Mouse (Mus musculus) liver, adult 2 months (tissue): ENCODE data around the gene Itga7. TPM values are rescaled to one million over a fixed set of nuclear protein-coding genes. Genes with fewer than 3 reads are reported as not detected.
A peak's percentile ranks its signal among the peaks of the same experiment; 100 is the strongest.
"Not testable (repeated sequence)": the region's sequence is repeated elsewhere in the genome, so short reads cannot be mapped to it uniquely, and the experiment has no call there.

Experiments used
- DNase-seq: peaks from one replicate; pipeline ENCODE4 v3.0.0-alpha.2; 2011; ENCODE audit warnings: low read depth, low spot score; ENCODE audit errors: extremely low read depth
- H3K27ac ChIP-seq: fragments of 200-500 bp; replicated peaks from 2 replicates; pipeline ENCODE4 v1.5.1; 2012; ENCODE audit warnings: low read depth, mild to moderate bottlenecking, control low read depth, inconsistent platforms, low read length; ENCODE audit not compliant: insufficient read depth
- H3K27me3 ChIP-seq: fragments of 200-500 bp; 2 replicates; pipeline ENCODE4 v1.6.1; 2012; ENCODE audit warnings: mild to moderate bottlenecking, moderate library complexity, low read length, inconsistent platforms; ENCODE audit not compliant: control insufficient read depth, insufficient read depth
- H3K36me3 ChIP-seq: fragments of 200-500 bp; 2 replicates; pipeline ENCODE4 v1.6.1; 2012; ENCODE audit warnings: low read length, inconsistent platforms; ENCODE audit not compliant: control insufficient read depth, insufficient read depth
- H3K4me1 ChIP-seq: fragments of 200-500 bp; 2 replicates; pipeline ENCODE4 v1.6.1; 2011; ENCODE audit warnings: low read length; ENCODE audit not compliant: control insufficient read depth, insufficient read depth
- H3K4me3 ChIP-seq: fragments of 200-500 bp; 2 replicates; pipeline ENCODE4 v1.5.1; 2011; ENCODE audit warnings: low read depth, mild to moderate bottlenecking, control low read depth, low read length, moderate library complexity; ENCODE audit not compliant: insufficient read depth
- H3K79me2 ChIP-seq: fragments of 200-500 bp; 2 replicates; pipeline ENCODE4 v1.6.1; 2012; ENCODE audit warnings: inconsistent platforms, mild to moderate bottlenecking, low read length, moderate library complexity; ENCODE audit not compliant: control insufficient read depth, insufficient read depth
- H3K9ac ChIP-seq: fragments of 200-500 bp; 2 replicates; pipeline ENCODE4 v1.6.1; 2012; ENCODE audit warnings: low read depth, mild to moderate bottlenecking, control low read depth, inconsistent platforms, low read length
- CTCF ChIP-seq: fragments of 200-500 bp; IDR thresholded peaks from 2 replicates; pipeline ENCODE4 v1.5.1; 2011; ENCODE audit warnings: low read depth, low read length, control low read depth
- POLR2A ChIP-seq: fragments of 200-500 bp; IDR thresholded peaks from 2 replicates; pipeline ENCODE4 v1.6.1; 2011; ENCODE audit warnings: low read length, control low read depth; ENCODE audit not compliant: insufficient read depth; ENCODE audit errors: extremely low read depth
- WGBS: fragments of 180-500 bp; shearing (Covaris S2); methylation state at CpG from one replicate; pipeline ENCODE4 v1.1.7; 2018; 5-methylcytosine and 5-hydroxymethylcytosine counted together
- polyA plus RNA-seq: library from polyadenylated mRNA; depleted of rRNA; stranded (reverse); fragments of >200 nt; gene quantifications from 2 replicates; pipeline ENCODE4 v1.2.3, GENCODE M21; 2012
- total RNA-seq: library from RNA; depleted of rRNA; stranded (reverse); fragments of >200 nt; gene quantifications from 2 replicates; pipeline ENCODE4 v1.2.3, GENCODE M21; 2014

Gene Itga7
- total and polyA plus RNA-seq, 2 experiments: 4.9 to 9.5 TPM

DNA sequence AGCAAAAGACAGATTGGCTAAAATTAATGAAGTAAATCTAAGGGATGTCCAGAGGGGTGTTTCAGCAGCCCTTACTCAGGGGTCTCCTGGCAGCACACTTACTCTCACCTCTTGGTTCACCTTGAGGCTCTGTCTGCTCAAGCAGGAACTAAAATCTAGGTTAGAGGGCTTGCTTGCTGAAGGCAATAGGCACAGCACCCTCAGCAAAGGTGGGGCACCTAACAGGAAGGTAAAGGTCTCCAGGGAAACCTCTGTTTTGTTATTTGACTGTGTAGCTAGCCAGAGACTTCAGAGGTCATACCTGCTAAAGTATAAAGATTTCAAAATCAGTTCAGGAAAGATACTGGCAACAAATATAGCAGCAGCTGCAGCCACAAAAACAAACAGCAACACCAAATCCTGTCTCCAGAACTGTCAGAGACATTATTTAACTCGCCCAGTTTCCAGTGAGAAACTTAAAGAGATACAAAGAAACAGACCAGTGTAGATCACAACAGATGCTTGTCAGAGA lies 37.2 kb downstream of the Itga7 start:
- H3K4me1 ChIP-seq: peaks cover 24% of the 10 kb centered on the region
- H3K27me3 ChIP-seq: no peaks in the 10 kb centered on the region
- DNase-seq: peak; percentile 98
- H3K9ac ChIP-seq: peak overlapping the region; percentile 16; the same call in 1 of the 2 replicates
- H3K4me3 ChIP-seq: peak overlapping the region; percentile 74
- H3K79me2 ChIP-seq: no peaks in the 10 kb centered on the region; the same call in 1 of the 2 replicates
- TF ChIP-seq CTCF (no peak), POLR2A (no peak)
- WGBS: 10% methylated on average over 1 of the region's 1 CpGs
- peaks cover under 1% of the 10 kb centered on the region; the same call in 1 of the 2 replicates for H3K36me3 ChIP-seq
- H3K27ac ChIP-seq: peak overlapping the region; percentile 95

DNA sequence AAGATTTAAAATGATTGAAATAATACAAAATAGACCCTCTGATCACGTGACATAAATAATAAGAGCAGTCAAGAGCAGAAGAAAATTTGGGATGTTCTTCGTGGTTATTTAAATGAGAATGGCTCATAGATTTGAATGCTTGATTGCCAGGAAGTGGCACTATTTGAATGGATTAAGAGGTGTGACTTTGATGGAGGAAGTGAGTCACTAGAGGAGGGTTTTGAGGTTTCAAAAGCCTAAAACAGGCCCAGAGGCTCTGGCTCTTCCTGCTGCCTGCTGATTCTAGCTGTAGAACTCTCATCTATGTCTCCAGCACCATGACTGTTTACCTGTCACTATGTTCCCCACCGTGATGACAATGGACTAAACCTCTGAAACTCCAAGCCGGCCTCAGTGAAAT lies 39.2 kb downstream of the Itga7 start:
- Histone ChIP-seq H3K4me1 (peaks cover 27% of the 10 kb centered on the region), H3K27ac (peak overlapping the region; percentile 53), H3K79me2 (peaks cover 2% of the 10 kb centered on the region; the same call in 1 of the 2 replicates), H3K4me3 (peak overlapping the region; percentile 65), H3K9ac (peak overlapping the region; percentile 68), H3K27me3 (no peaks in the 10 kb centered on the region), H3K36me3 (peaks cover 12% of the 10 kb centered on the region)
- peak; percentile 64 for DNase-seq
- WGBS: 63% methylated on average over 4 of the region's 4 CpGs
- TF ChIP-seq CTCF (no peak), POLR2A (no peak)

DNA sequence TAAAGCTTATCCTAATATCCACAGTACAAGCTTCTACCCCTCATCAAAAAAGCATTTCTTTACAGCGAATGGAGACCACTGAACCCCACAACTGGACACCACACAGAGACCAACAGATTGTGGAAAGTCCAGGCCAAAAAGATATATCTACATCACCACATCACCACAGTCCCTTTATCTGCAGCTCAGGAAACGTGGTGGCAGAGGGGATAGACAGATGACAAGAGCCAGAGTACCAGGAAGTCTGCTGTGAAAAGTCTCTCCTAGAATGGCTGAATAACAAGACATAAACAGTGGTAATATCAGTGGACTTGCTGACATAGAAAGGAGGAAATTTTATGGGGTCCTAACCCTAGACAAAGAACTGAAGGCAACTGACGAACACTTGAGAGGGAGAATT lies 42.8 kb downstream of the Itga7 start:
- H3K36me3 ChIP-seq: peaks cover 15% of the 10 kb centered on the region
- H3K27ac ChIP-seq: 0 out of 2 replicates have a peak overlapping the region, but pooled peaks have one; percentile 8
- no peak overlapping the region for H3K9ac ChIP-seq
- no peaks in the 10 kb centered on the region for H3K27me3 ChIP-seq
- DNase-seq: no peak
- peaks cover 2% of the 10 kb centered on the region; the same call in 1 of the 2 replicates for H3K79me2 ChIP-seq
- no peak overlapping the region for H3K4me3 ChIP-seq
- H3K4me1 ChIP-seq: peaks cover 31% of the 10 kb centered on the region
- TF ChIP-seq POLR2A: no peak
- TF ChIP-seq CTCF: no peak
- WGBS: 67% methylated on average over 3 of the region's 3 CpGs

DNA sequence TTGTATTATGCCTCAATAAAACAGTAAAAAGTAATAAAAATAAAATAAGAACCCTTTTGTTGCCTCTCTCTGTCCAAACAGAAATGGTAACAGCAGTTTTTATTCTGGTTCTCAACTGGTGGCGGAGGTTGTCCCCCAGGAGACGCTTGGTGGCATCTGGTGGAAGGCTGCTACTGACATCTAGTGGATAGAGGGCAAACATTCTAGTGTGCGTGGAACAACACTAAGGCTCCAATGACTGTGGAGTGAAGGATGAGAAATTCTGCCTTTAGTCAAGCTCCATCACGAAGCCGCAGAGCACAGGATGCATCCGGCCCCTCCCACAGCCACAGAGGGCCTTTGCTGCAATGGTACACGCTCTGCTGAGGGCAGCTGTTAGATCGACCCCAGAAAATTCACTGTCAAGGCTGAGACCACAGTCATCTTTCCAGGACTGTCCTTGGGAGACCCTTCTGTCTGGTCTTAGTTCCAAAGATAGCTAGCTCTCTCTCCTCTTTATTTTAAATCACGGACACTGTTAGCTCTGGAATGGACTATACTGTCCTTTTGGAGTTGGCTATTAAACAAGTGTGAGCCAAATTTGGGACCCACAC lies 44.0 kb downstream of the Itga7 start:
- no peak overlapping the region for H3K27ac ChIP-seq
- 30% methylated on average over 9 of the region's 9 CpGs for WGBS
- peaks cover 15% of the 10 kb centered on the region for H3K36me3 ChIP-seq
- no peak overlapping the region for H3K4me3 ChIP-seq
- DNase-seq: peak; percentile 57
- no peaks in the 10 kb centered on the region for H3K27me3 ChIP-seq
- TF ChIP-seq POLR2A: no peak
- TF ChIP-seq CTCF: peak; percentile 78
- H3K9ac ChIP-seq: no peak overlapping the region
- H3K4me1 ChIP-seq: peaks cover 31% of the 10 kb centered on the region
- H3K79me2 ChIP-seq: peaks cover 2% of the 10 kb centered on the region; the same call in 1 of the 2 replicates

DNA sequence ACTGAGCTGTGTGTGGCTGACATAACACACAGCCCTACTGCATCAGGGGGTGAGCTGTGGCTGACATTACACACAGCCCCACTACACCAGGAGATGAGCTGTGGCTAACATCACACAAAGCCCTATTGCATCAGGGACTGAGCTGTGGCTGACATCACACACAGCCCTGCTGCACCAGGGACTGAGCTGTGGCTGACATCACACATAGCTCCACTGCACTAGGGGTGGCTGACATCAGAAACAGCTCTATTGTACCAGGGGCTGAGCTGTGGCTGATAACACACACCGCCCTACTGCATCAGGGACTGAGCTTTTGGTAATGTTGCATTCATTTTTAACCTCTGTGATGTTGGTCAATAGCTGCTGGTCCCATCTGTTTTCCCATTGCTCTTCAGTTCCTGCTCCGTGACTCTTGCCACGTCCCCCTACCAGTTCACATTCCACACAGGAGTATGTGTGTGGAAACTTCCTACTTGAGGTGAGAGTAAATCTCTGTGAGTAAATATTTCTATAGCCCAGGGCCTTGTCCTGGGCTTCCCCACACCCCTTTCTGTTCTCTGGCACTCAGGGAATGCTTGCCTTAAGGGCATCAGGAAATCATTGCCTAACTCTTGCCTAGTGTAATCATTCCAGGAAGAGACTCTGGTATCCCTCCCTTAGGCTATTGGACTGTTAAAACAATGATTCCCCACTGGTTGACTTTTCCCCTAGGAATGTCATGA lies 47.2 kb downstream of the Itga7 start:
- peaks cover 20% of the 10 kb centered on the region for H3K36me3 ChIP-seq
- H3K27me3 ChIP-seq: no peaks in the 10 kb centered on the region
- H3K27ac ChIP-seq: no peak overlapping the region
- no peak overlapping the region for H3K4me3 ChIP-seq
- TF ChIP-seq CTCF (no peak), POLR2A (no peak)
- no peak overlapping the region for H3K9ac ChIP-seq
- DNase-seq: peak; percentile 53
- peaks cover 2% of the 10 kb centered on the region; the same call in 1 of the 2 replicates for H3K79me2 ChIP-seq
- peaks cover 26% of the 10 kb centered on the region for H3K4me1 ChIP-seq
- WGBS: 56% methylated on average over 3 of the region's 3 CpGs

DNA sequence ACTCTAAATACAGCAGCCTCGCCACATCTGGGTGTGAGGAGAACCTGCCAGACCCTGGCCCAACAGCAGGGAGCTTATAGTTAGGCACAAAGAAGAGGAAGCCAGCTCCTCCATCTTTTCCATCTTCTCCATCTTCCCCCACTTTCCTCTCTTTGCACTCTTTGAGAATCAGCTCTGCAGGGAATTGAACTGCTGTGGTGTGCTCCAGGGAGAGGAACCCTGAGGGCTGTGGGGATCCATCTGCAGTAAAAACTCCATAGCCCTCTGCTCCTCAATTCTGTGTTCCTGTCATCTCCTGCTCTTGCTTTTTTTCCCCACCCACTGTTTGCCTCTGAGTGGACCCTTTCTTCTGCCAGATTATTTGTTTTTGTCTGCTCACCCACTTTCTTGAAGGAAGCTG lies 55.5 kb downstream of the Itga7 start, which contains the start of gene Olfr9:
Gene Olfr9 (plus strand): TSS at position 301 of the 400 bp plus-strand sequence.
- DNase-seq, H3K4me3 ChIP-seq, H3K9ac ChIP-seq, H3K4me1 ChIP-seq, H3K36me3 ChIP-seq, H3K27ac ChIP-seq, H3K27me3 ChIP-seq, H3K79me2 ChIP-seq: not testable (repeated sequence)
- 86% methylated on average over 1 of the region's 1 CpGs for WGBS

DNA sequence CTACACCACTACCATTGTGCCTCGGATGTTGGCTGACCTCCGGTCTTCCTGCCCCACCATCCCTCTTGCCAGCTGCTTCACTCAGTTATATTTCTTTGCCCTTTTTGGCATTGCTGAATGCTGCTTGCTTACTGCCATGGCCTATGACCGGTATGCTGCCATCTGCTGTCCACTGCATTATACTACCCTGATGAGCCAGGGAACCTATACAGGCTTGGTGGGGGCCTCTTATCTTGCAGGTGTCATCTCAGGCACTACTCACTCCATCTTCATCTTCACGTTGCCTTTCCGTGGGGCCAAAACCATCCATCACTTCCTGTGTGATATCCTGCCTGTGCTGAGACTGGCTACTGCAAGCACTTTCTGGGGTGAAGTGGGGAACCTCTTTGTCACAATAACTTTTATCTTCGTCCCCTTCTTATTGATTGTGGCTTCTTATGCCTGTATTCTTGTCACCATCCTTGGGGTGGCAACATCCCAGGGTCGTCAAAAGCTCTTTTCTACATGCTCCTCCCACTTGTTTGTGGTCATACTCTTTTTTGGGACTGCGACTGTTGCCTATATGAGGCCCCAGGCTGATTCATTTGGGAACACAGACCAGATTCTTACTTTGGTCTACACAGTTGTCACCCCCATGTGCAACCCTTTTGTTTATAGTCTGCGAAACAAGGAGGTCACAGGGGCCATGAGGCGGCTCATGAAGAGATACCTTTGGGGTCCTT lies 56.7 kb downstream of the Itga7 start:
- H3K27ac ChIP-seq, H3K4me1 ChIP-seq, H3K36me3 ChIP-seq, DNase-seq, H3K27me3 ChIP-seq, H3K9ac ChIP-seq, H3K4me3 ChIP-seq, H3K79me2 ChIP-seq: not testable (repeated sequence)
- WGBS: 52% methylated on average over 7 of the region's 10 CpGs
